Mouse (Mus musculus): ENCODE results near the gene Afdn.

Afdn gene

DNA sequence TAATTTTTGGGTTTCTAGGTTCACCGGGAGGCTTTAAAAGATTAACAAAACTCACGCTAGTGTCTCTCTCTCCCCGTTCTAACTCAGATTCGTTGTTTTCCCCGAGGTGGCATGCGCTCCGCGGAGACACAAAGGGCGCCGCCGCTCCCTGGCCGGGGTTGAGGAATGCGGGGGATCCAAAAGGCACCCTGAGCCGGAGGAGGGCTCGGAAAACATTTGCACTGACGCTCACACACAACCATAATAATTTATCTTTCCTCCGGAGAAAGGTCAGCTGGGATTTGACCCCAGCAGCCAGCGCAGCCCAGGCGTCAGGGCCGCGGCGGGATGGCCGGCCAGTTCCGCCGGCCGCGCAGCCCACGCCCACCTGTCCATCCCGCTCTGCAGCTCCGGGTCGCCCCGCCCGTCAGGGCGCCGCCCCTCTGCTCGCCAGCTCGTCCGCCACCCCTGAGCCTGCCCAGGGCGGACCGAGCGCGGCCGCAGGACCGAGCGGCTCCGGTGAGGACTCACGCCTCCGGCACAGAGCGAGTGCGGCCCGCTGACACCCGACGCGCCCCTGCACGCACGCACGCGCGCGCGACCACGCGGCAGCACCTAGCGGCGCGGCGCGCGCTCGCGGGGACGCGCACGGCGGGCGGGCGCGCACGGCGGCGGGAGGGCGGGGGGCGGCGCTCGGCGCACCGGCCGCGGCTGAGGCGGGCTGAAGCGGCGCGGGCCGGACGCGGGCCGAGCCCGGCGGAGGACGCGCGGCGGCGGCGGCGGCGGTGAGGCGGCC is at the start of gene Afdn:
Gene Afdn (plus strand): TSS at position 687 of the 775 bp plus-strand sequence.
- peak; percentile 69 for DNase-seq (ENCODE audit: low read depth, low spot score)

DNA sequence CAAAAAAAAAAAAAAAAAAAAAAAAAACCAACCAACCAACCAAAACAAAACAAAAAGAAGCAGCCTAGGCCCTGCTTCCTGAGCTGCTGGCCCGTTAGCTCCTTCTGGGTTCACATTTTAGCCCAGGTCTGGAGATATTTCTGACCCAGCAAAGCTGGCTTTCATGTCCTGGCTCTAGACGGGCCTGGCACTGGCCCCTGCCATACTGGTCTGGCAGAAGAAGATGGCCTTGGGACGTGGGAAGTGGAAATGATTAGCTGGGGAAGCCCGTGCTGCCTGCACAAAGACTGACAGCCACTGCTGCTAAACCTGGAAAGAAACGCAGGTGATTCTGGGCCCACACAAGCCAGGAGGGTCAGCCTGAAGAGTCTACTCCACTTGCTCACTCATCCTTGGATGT is 49.2 kb upstream of the Afdn start:
- DNase-seq (ENCODE audit: low read depth, low spot score) = no peak

DNA sequence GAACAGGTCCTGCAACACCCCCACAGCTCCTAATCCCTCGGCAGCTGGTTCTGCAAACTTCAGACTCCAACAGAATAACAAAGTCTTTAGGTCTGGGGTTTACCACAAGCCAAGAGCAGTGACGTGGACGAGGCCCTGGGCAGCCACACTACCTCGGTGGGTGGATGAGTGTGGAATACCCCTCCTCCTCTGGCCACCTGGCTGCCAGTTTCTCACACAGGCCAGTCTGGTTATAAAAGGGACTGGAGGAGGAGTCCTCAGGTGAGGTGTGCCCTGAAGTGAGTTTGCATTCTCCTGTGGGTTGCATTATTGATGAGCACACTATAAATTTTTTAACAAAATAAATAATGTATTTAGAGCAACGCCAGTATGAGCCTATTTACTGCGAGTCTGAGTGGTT is 48.2 kb upstream of the Afdn start:
- no peak for DNase-seq (ENCODE audit: low read depth, low spot score)

DNA sequence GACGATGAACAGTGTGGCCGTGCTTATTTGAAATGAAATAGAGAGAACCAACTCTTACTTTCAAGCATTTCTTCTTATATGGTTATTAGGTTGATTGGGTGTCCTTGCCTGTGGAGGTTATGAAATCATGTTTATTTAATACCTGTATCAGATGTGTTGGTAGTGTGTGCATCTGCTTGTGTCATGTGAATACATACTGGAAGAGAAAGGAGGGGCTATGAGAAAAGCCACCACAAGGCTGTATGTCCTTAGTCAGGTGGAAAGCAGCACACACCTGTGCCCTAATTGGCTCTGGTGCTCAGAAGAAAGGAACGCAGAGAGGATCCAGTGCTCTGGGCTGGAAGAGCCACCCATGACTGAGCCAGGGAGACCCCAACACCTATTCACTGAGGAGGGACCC is 47.8 kb upstream of the Afdn start:
- no peak for DNase-seq (ENCODE audit: low read depth, low spot score)

DNA sequence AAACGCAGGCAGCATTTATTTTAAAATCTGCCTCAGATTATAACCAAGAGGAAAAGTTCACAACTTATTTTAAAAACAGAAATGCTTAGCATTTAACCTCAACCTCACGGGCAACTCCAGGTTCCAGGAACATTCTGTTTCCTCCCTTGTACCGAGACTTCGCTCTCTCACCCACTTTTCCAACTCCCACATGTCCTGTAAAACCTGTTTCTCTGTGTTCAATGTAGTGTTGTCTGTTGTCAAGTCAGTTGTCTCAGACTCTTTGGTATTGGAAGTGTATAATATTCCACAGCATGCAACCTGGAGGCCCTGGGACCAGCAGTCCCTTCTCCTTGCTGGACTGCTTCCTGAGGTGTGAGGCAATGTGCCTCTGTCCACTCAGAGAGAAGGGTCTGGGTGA is 46.2 kb upstream of the Afdn start:
- no peak for DNase-seq (ENCODE audit: low read depth, low spot score)

DNA sequence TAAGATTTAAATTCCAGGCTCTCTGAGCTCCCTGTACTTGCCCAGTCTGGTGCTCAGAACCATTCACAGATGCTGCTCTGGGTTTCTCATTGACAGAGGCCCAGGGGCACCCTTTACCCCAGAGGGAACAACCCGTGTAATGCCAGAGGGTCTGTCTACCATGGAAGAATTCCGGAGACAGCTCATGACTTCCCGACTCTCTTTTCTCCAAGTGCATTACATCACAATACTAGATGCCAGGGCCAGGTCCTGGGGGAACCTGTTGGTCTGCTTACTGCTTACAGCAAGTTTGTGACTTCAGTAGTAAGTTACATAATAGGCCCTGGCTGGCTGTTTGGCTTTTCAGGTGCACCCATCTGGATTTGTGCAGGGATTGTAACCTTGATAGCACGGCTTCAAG is 45.7 kb upstream of the Afdn start:
- DNase-seq (ENCODE audit: low read depth, low spot score) = no peak

DNA sequence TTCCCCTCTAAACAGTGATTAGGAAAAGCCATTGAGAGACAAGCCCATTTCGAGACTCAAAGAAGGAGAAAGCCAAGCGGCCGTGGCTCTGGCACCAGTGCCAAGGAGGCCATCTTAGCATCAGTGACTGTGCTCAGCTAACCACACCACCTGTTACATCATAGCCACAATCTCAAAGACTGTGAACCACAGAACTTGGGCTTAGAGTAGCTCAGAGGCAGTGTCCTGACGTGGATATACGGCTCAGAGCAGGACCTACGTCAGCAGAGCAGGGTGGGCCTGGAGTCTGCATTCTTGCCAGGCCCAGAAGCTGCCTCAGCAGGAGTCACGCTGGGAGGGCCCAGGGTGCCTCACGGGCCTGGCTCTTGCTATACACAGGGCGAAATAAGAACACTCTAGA is 44.8 kb upstream of the Afdn start:
- no peak for DNase-seq (ENCODE audit: low read depth, low spot score)

DNA sequence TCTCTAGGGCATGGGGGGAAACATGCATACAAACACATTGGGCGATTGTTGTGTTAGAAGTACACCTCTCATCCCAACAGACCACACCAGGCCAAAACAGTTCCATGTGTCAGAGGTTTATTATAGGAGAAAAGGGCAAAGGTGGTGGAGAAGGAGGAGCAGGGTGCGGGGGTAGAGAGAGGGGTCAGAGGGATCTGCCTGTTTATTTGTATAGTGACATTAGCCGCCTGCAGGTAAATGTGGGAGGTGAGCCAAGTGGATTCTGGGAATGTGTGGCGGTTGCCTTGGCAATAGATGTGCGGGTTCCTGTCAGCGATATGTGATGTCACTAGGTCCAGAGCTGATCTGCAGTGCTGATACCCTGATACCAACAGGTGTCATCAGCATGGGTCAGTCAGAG is 44.0 kb upstream of the Afdn start:
- DNase-seq (ENCODE audit: low read depth, low spot score) = no peak

DNA sequence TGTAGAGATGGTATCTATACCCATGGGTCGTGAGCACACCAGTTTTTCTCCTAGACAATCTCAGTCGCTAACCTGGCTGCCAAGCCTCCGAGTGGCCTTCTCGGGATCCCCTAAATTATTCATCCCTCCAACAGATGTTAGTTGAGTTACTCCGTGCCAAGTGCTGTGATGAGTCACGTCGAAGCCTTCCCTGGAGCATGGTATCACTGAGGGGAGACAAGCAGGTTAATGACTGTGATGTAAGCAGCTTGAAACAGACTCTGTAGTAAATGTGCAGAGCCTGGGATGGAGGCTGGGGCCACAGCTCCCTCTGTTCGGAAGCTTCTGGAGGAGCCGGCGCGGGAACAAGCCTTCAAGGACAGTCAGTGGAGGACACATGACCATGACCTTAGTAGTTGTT is 42.9 kb upstream of the Afdn start:
- DNase-seq (ENCODE audit: low read depth, low spot score) = no peak

DNA sequence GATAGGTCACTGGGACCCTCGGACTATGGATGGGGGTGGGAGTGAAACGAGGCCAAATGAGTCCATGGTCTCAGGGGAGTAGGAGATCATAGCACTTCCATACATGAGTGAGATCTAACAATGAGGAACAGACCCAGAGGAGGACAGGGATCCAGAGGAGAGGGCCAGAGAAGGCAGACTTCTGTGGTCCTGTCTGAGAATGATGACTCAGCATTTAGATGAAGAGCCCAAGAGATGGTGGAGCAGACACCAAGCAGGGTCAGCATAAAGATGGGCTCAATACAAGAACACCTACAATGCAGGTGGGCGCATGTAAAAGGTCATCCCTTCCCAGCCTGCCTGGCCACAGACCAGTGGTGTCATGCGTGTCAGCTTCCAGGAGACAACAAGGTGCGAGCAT is 40.2 kb upstream of the Afdn start:
- no peak for DNase-seq (ENCODE audit: low read depth, low spot score)

DNA sequence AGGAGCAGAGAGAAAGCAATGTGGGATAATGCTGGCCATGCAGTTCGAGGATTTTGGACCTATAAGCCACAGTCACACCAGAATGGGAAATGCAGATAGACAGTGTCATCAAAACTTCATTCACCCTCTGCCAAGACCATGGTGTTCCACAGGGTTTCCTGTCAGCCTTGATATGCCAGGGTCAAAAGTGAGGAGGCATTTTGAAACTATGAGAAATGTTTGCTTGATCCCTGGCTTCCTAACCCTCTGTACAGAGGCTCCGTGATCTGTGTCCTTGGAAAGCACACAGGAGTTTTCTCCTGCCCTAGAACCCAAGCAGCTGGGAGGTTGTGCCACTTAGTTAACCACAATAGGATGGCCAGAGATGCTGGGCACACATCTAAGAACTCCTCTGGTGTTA is 39.0 kb upstream of the Afdn start:
- DNase-seq (ENCODE audit: low read depth, low spot score) = no peak

DNA sequence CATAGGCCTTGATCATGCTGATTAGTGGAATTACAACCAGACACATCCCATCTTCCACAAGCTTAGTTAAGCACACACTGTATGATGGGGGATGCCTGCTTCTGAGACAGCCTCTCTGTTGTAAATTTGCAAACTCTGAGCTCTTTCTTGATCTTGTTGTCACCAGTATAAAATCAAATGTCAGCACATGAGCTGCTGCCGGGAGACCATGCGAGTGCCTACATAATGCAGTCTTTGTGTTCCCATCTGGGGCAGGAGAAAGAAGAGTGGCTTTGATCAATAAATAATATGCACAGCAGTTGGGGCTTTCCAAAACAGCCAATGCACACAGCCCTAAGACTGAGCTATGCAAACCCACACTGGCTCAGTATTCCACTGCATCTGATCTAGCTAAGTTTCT is 37.9 kb upstream of the Afdn start:
- no peak for DNase-seq (ENCODE audit: low read depth, low spot score)

DNA sequence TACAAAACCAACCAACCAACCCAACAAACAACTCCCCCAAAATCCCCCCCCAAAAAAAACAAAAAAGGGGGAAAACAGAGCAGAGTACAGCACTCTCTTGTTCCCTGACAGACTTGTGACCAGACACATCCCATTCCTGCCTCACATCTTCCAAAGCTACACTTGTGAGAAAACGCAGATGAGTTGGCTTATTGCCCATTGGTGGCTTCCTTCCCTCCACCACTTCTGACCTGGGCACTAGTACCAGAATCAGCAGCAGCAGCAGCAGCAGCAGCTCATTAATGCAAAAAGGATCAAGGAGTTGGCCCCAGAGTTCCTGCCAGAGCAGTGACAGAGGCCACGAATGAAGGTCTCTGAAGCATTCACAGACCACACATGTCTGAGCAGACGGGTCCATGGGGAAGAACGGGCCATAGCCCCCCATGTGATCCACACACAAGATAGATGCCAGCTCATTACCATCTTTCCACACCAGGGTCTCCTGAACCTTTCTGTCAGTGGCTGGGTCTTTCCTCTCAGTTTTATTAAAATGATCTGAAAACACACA is 35.3 kb upstream of the Afdn start:
- no peak for DNase-seq (ENCODE audit: low read depth, low spot score)

DNA sequence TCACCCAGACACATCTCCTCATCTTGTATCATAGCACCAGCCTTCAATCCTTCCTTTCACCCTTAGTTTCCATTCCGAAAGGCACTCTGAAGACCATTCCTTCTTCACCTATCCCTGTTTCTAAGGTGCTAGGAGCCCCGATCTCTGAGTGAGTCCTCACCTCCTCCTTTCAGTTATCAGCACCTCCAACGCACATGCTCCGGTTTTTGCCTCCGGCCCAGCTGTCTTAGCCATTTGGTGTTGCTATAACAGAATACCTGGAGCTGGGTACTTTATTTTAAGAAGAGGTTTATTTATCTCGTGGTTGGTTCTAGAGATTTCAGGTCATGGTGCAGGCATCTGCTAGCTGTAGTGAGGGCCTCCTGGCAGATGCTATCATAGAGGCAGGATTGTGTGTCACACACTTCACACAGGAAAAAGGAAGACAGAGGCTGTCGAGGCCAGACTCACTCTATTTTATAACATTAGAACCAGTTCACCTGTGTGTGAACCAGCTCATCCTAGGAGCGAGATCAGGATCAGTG is 33.4 kb upstream of the Afdn start:
- no peak for DNase-seq (ENCODE audit: low read depth, low spot score)

DNA sequence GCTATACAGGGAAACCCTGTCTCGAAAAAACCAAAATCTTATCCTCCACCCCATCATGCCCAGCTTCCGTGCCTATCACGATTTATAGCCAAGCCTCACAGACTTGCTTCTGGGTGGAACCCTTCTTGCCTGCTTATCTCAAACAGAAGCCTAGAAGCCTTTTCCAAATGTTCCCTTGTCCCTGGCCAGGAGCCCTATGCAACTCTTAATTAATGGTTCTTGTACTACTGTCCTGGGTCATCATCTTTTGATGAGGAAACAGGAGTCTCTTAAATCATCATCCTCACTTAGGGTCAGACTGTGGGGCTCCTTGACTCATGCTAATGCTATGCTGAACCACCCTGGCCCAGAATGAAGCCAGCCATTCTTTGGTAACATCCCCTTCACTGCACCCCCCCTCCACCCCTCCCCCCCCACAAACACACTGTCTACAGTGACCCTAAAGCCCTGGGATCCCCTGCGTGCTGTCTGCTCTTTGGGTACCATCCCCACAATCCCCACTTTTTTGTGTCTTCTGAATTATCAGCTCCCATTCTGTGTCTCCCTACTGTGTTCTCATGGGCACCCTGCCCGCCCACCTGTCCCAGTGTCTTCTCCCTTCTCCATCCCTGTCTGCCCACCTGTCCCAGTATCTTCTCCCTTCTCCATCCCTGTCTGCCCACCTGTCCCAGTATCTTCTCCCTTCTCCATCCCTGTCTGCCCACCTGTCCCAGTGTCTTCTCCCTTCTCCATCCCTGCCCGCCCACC is 29.2 kb upstream of the Afdn start:
- no peak for DNase-seq (ENCODE audit: low read depth, low spot score)

DNA sequence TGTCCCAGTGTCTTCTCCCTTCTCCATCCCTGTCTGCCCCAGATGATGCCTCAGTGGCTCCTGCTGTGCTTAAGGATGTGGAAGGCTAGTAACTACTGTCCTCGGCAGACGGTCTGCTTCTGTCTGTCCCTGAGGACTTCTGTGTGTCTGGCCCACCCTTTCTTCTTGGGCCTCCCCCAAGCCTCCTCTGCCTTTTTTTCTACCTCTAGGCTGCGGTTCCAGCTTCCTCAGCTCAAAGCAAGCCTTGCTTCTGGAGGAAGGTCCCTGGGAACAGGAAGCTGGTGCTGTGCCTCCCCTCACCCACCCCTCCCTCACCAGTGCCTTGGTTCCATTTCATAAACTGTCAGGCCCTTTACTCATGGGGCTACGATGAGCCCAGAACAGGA is 28.6 kb upstream of the Afdn start:
- no peak for DNase-seq (ENCODE audit: low read depth, low spot score)

DNA sequence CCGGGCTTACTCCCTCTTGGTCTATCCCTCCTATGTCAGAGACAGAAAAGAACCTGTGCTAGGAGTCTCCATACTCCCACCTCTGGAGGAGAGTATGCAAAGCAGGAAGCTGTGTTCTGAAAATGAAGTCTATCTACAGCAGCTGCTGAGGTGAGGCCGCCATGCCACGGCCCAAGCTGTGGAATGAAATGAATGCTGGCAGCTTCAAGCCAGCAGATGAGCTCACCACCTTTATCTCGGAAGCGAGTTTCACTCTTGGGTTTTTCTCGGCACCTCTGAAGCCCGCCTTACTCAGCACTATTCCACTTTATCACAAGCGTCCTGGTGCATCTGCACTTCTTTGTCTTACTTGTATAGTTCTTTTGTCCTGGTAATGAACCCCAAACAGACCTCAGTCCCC is 27.7 kb upstream of the Afdn start:
- no peak for DNase-seq (ENCODE audit: low read depth, low spot score)

DNA sequence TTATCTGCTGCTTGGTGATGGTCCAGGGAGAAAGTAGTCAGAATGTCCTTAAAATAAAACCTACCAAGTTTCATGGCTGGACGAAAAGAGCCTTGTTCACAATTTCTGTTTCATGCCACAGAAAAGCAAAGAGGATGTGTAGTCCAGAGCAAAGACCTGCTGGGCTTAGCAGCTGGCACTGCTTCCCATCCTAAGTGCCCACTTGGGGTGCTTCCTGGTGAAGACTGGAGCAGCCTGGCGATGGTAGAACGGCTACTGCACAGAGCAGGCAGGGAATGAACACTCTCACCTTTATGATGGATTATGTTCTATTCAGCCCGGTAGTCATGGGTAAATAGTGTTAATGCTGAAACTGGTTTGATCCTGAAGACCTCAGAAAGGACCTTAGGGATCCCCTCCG is 26.4 kb upstream of the Afdn start:
- no peak for DNase-seq (ENCODE audit: low read depth, low spot score)

DNA sequence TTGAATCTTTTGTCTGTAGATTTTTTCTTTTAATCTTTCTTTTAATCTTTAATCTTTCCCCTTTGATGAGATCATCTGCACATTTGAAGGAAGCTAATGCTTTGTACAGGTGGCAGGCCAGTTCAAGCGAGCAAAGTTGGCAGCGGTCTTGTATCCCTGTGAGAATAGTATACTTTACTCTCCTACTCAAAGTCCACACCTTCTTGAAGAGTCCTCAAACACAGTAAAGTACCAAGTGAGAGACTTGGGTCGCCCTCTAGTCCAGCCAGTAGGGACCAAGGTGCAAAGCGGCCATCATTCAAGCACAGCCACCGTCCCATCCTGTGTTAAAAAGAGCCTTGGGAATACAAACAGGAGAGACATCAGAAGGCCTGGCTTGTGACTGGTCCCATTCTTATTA is 25.3 kb upstream of the Afdn start:
- no peak for DNase-seq (ENCODE audit: low read depth, low spot score)

DNA sequence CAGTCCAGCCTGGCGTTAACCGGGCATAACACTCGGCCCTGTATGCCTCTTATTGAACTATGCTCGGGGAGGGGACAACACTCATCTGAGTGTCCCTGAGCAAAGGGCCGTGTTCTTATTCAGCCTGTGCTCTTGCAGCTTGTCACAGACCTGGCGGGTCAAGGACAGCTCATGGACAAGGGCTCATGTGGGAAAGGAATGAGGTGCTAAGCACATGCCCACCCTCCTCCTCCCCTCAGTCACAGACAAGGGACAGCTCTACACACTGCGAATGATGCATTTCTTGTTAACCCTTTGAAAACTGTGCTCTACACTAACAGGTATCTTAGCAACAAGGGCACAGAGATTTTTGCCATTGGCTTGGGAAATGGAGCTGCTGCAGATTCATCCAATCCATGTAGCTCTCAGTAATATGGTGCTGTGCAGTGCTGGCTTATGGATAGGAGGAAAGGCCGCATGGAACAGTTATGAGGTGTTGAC is 24.5 kb upstream of the Afdn start:
- DNase-seq (ENCODE audit: low read depth, low spot score) = no peak

DNA sequence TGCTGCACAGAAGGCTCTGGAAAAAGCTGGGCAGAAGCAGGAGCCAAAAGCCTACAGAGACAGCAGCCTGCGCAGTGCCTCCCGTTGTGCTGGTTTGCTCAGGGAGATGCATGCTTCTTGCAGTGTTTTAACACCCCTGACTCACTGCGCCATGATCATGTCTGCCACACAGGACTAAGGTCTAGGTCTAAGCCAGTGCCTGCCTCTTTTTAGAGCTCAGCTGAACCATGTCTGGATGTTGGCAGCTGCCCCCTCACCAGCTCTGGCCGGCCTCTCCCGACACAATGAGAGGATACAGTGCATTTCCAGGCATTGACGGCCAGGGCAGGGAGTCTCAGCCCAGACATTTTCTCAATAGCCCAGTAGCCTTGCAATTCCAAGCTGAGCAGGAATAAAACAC is 23.0 kb upstream of the Afdn start:
- no peak for DNase-seq (ENCODE audit: low read depth, low spot score)

DNA sequence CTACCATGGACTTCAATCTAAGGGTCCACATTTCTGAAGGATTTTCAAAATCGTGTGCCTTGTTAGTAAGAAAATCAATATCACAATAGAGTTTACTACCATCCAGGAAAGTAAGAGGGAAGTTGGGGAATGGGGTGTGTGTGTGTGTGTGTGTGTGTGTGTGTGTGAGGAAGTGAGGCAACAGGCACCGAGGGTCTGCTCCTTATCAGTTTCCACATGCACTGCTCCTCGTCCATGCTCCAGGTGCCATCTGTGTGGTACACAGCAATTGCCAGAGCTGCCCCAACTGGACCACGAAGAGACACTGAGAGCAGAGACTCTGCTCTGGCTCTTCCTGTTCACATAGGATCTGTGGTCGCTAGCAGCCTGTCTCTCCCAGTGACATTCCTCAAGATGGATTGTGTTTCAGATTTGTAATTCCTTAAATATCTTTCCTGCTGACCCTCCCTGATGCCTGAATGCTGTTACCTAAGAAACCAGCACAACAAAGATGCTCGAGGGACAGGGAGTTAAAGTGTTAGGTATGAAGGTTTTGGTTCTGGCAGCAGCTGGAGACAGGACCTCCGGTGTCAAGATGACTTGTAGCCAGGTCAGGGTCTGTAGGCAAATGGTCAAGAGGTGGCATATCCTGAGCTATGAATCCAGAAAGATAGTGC is 22.1 kb upstream of the Afdn start:
- no peak for DNase-seq (ENCODE audit: low read depth, low spot score)

Data from CD4-positive, CD25-positive, alpha-beta regulatory T cell, adult 2 months (primary cell).